Mouse (Mus musculus) lung, postnatal 0 days (tissue): Measurements from ENCODE around the gene Efcc1. TPM values are rescaled to one million over a fixed set of nuclear protein-coding genes. Genes with fewer than 3 reads are reported as not detected.

Experiments
- ATAC-seq: fragments of 200-750 bp; cut with Nextera tagmentation; 2 replicates; pipeline ENCODE4 v1.8.0; 2017; ENCODE audit warnings: moderate library complexity
- DNase-seq: peaks from one replicate; pipeline ENCODE4 v3.0.0-alpha.2; 2016; ENCODE audit warnings: low spot score
- H3K27ac ChIP-seq: fragments of 300-500 bp; sonication (generic); 2 replicates; pipeline ENCODE4 v1.5.1; 2014; ENCODE audit warnings: antibody characterized with exemption, mild to moderate bottlenecking, low read length, mixed read lengths
- H3K27me3 ChIP-seq: fragments of 300-500 bp; sonication (generic); replicated peaks from 2 replicates; pipeline ENCODE4 v1.6.1; 2014; ENCODE audit warnings: low read length, mixed read lengths; ENCODE audit not compliant: insufficient read depth
- H3K36me3 ChIP-seq: fragments of 300-500 bp; sonication (generic); 2 replicates; pipeline ENCODE4 v1.6.1; 2014; ENCODE audit warnings: low read length, mixed read lengths; ENCODE audit not compliant: insufficient read depth
- H3K4me1 ChIP-seq: fragments of 300-500 bp; sonication (generic); 2 replicates; pipeline ENCODE4 v1.6.1; 2014; ENCODE audit warnings: antibody characterized with exemption, low read depth, low read length, mixed read lengths; ENCODE audit not compliant: insufficient read depth
- H3K4me2 ChIP-seq: fragments of 300-500 bp; sonication (generic); replicated peaks from 2 replicates; pipeline ENCODE4 v1.6.1; 2014; ENCODE audit warnings: low read depth, mild to moderate bottlenecking, low read length, moderate library complexity, mixed read lengths
- H3K4me3 ChIP-seq: fragments of 300-500 bp; sonication (generic); 2 replicates; pipeline ENCODE4 v1.5.1; 2014; ENCODE audit warnings: low read depth, low read length
- H3K9ac ChIP-seq: fragments of 300-500 bp; sonication (generic); replicated peaks from 2 replicates; pipeline ENCODE4 v1.6.1; 2014; ENCODE audit warnings: low read depth, mild to moderate bottlenecking
- H3K9me3 ChIP-seq: fragments of 300-500 bp; sonication (generic); 2 replicates; pipeline ENCODE4 v1.6.1; 2016; ENCODE audit warnings: low read length, mixed read lengths
- CTCF ChIP-seq: IDR thresholded peaks from 2 replicates; pipeline ENCODE4 v1.5.1; 2016; ENCODE audit warnings: antibody characterized with exemption, mild to moderate bottlenecking
- EP300 ChIP-seq: IDR thresholded peaks from 2 replicates; pipeline ENCODE4 v1.6.1; 2016; ENCODE audit warnings: antibody characterized with exemption, mild to moderate bottlenecking, control low read depth
- WGBS: fragments of 180-500 bp; shearing (Covaris S2); extraction: QIAGEN DNeasy Blood & Tissue Kit; methylation state at CpG from one replicate; pipeline ENCODE4 v1.1.7; 2014; 5-methylcytosine and 5-hydroxymethylcytosine counted together
- polyA plus RNA-seq: library from polyadenylated mRNA; unstranded; fragments of >200 nt; fragmentation: Nextera tagmentation; extraction: Ambion mirVana; gene quantifications from 2 replicates; pipeline ENCODE4 v1.2.1, GENCODE M21; 2015

Efcc1 gene
- polyA plus RNA-seq, 1 experiment from 2014 or later = 4.0 TPM

- Histone ChIP-seq H3K27me3 (no peaks in the 10 kb centered on the region), H3K9ac (no peak overlapping the region), H3K36me3 (no peaks in the 10 kb centered on the region), H3K4me3 (no peak overlapping the region), H3K4me2 (no peak overlapping the region), H3K27ac (no peak overlapping the region), H3K4me1 (no peaks in the 10 kb centered on the region; the same call in 1 of the 2 replicates), H3K9me3 (no peaks in the 10 kb centered on the region)
- ATAC-seq = no peak
- TF ChIP-seq EP300 (no peak), CTCF (no peak)
- WGBS = 76% methylated on average over 8 of the region's 8 CpGs
- DNase-seq = no peak
Observed at GRCm38 (mm10) chr6:87741978-87742377, 11.3 kb downstream of the Efcc1 start.

DNA sequence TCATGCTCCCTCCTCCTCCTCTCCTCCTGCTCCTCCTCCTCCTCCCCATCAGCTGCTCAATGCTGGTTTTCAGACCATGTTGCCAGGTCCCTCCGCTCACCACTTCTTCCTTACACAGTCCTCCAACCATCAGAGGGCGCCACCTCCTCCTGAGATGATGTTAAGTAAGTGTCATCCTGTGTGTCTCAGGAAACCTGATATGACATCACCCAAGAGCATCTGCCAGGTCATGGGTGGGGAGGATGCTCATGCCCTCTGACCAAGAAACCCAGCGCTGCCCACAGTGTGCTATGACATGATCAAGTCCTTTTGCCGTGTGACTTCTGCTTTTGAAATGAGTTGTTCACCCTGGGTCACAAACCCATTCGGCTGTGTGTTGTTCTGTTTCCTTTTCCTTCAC, 12.1 kb downstream of the Efcc1 start:
- H3K4me2 ChIP-seq = no peak overlapping the region
- WGBS = 84% methylated on average over 5 of the region's 5 CpGs
- ATAC-seq = peak; percentile 25
- H3K9ac ChIP-seq = no peak overlapping the region
- no peak overlapping the region for H3K4me3 ChIP-seq
- no peaks in the 10 kb centered on the region for H3K9me3 ChIP-seq
- no peak for DNase-seq
- H3K27ac ChIP-seq = no peak overlapping the region
- no peaks in the 10 kb centered on the region for H3K27me3 ChIP-seq
- H3K4me1 ChIP-seq = no peaks in the 10 kb centered on the region; the same call in 1 of the 2 replicates
- no peaks in the 10 kb centered on the region for H3K36me3 ChIP-seq
- TF ChIP-seq EP300 = no peak
- peak; percentile 54 for TF ChIP-seq CTCF

GRCm38 (mm10) chr6:87743281-87743680, 12.6 kb downstream of the Efcc1 start:
- Histone ChIP-seq H3K36me3 (no peaks in the 10 kb centered on the region), H3K27me3 (no peaks in the 10 kb centered on the region), H3K27ac (no peak overlapping the region), H3K4me2 (no peak overlapping the region), H3K9me3 (no peaks in the 10 kb centered on the region), H3K4me3 (no peak overlapping the region), H3K4me1 (no peaks in the 10 kb centered on the region; the same call in 1 of the 2 replicates), H3K9ac (no peak overlapping the region)
- DNase-seq (no peak), ATAC-seq (no peak)
- 74% methylated on average over 5 of the region's 5 CpGs for WGBS
- TF ChIP-seq CTCF (no peak), EP300 (no peak)

DNA sequence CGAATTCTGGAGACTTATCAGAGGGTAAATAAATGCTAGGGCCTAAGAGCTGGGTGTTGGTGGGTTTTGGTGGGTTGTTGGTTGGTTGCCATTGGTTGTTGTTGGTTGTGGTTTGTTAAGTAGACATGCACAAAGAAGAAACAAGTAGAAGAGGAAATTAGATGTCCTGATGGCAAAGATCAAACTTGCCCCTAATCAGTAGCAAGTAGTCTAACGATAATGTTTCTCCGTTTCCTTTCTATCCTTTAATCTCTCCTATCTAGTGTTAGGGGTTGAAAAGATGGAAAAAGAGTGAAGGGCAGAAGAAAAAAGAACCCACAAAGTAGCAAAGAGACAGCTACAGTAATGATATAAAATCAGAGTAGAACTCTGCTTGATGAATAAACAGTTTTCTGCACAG, 14.0 kb downstream of the Efcc1 start:
- Histone ChIP-seq H3K4me2 (no peak overlapping the region), H3K27me3 (no peaks in the 10 kb centered on the region), H3K27ac (no peak overlapping the region), H3K9me3 (no peaks in the 10 kb centered on the region), H3K4me3 (no peak overlapping the region), H3K36me3 (no peaks in the 10 kb centered on the region), H3K4me1 (no peaks in the 10 kb centered on the region; the same call in 1 of the 2 replicates), H3K9ac (no peak overlapping the region)
- WGBS = 76% methylated on average over 3 of the region's 3 CpGs
- DNase-seq (no peak), ATAC-seq (no peak)
- TF ChIP-seq EP300 (no peak), CTCF (no peak)

GRCm38 (mm10) chr6:87745301-87745700, 14.6 kb downstream of the Efcc1 start:
- DNase-seq (peak; percentile 39), ATAC-seq (peak; percentile 36; the same call in 1 of the 2 replicates)
- Histone ChIP-seq H3K4me1 (no peaks in the 10 kb centered on the region; the same call in 1 of the 2 replicates), H3K4me2 (no peak overlapping the region), H3K9ac (no peak overlapping the region), H3K27me3 (no peaks in the 10 kb centered on the region), H3K9me3 (no peaks in the 10 kb centered on the region), H3K27ac (peak overlapping the region; percentile 6; the same call in 1 of the 2 replicates), H3K36me3 (no peaks in the 10 kb centered on the region), H3K4me3 (no peak overlapping the region)
- no peak for TF ChIP-seq CTCF
- 0 out of 2 replicates have a peak, but pooled peaks have one; percentile 48 for TF ChIP-seq EP300
- 14% methylated on average over 1 of the region's 1 CpGs for WGBS

- peak; percentile 20; the same call in 1 of the 2 replicates for ATAC-seq
- Histone ChIP-seq H3K4me2 (no peak overlapping the region), H3K9ac (no peak overlapping the region), H3K4me3 (no peak overlapping the region), H3K27ac (no peak overlapping the region), H3K4me1 (no peaks in the 10 kb centered on the region; the same call in 1 of the 2 replicates), H3K36me3 (no peaks in the 10 kb centered on the region), H3K27me3 (no peaks in the 10 kb centered on the region), H3K9me3 (no peaks in the 10 kb centered on the region)
- peak; percentile 39 for DNase-seq
- WGBS = 49% methylated on average over 3 of the region's 3 CpGs
- TF ChIP-seq EP300 = no peak
Observed at GRCm38 (mm10) chr6:87746059-87746458, 15.4 kb downstream of the Efcc1 start.

GRCm38 (mm10) chr6:87746849-87747248, 16.2 kb downstream of the Efcc1 start:
- TF ChIP-seq EP300 (no peak), CTCF (no peak)
- Histone ChIP-seq H3K27me3 (no peaks in the 10 kb centered on the region), H3K4me3 (no peak overlapping the region), H3K36me3 (no peaks in the 10 kb centered on the region), H3K9ac (no peak overlapping the region), H3K4me2 (no peak overlapping the region), H3K27ac (0 out of 2 replicates have a peak overlapping the region, but pooled peaks have one; percentile 38), H3K9me3 (no peaks in the 10 kb centered on the region), H3K4me1 (no peaks in the 10 kb centered on the region; the same call in 1 of the 2 replicates)
- ATAC-seq = peak; percentile 70
- 46% methylated on average over 2 of the region's 2 CpGs for WGBS
- peak; percentile 76 for DNase-seq
